Comparison of ENCODE assay signal across 8 mouse cellular contexts in genomic region chr2:26502299-26502862, GRCm38 (mm10). TPM values are rescaled to one million over a fixed set of nuclear protein-coding genes. Genes with fewer than 3 reads are reported as not detected.
DNase-seq lines count a peak whose midpoint lies in the region; ATAC-seq lines count a peak whose summit lies in the region.

No protein-coding gene starts in this region.

- peaks cover 98% of the 10 kb centered on the region for H3K4me1 ChIP-seq in embryonic facial prominence, embryonic 10.5 days

- peak overlapping the region; percentile 90 for H3K27ac ChIP-seq in embryonic facial prominence, embryonic 10.5 days (replicated peaks)

- H3K27me3 ChIP-seq in embryonic facial prominence, embryonic 10.5 days (replicated peaks; ENCODE audit: low read depth, poor library complexity, severe bottlenecking): peaks cover 74% of the 10 kb centered on the region

- no peaks in the 10 kb centered on the region for H3K9me3 ChIP-seq in embryonic facial prominence, embryonic 10.5 days

- peak; percentile 36 to 42 for DNase-seq in spleen, postnatal 36 days (ENCODE audit: low spot score in 2 of 2)
- DNase-seq in spleen, postnatal 14 days (ENCODE audit: low spot score in 2 of 2): no peak
- peak; percentile 75 for DNase-seq in embryonic facial prominence, embryonic 10.5 days (ENCODE audit: low spot score)
- DNase-seq in heart, postnatal 14 days: peak; percentile 74 to 79
- peak; percentile 50 for DNase-seq in layer of hippocampus, adult 9-11 months
- peak; percentile 58 for DNase-seq in thymus, postnatal 0 days (ENCODE audit: low spot score)
- no peak for DNase-seq in cerebellum, adult 18-20 months

- peaks cover 31% of the 10 kb centered on the region for H3K36me3 ChIP-seq in embryonic facial prominence, embryonic 10.5 days (replicated peaks)

- ATAC-seq in megakaryocyte, adult 5-6 weeks (ENCODE audit: poor library complexity, severe bottlenecking): 0 out of 2 replicates have a peak, but pooled peaks have one; percentile 28

- intact Hi-C loops in heart, postnatal 14 days (cut with DNase I): loop anchor here (2.0 to 5.0 kb wide), 3 partner anchors 28 to 50 kb away; no protein-coding TSS in a partner anchor

- H3K4me3 ChIP-seq in embryonic facial prominence, embryonic 10.5 days: peak overlapping the region; percentile 86

- under 1% methylated on average over 33 of the region's 33 CpGs for WGBS in embryonic facial prominence, embryonic 10.5 days

RNA-seq across cellular contexts. Expression of gene Notch1, which starts 14.1 kb away (rescaled TPM):
- 17.1 and 20.3 TPM in 2 replicates for polyA plus RNA-seq in embryonic facial prominence, embryonic 10.5 days (2016; fragmentation: Nextera tagmentation; extraction: Ambion mirVana)
- total RNA-seq in heart, postnatal 14 days (2021): 10 to 100 TPM; 43.8 to 49.4 TPM
- total RNA-seq in megakaryocyte, adult 5-6 weeks (2015): 37.6 and 43.0 TPM in 2 replicates
- 22.3 and 48.3 TPM in 2 replicates for total RNA-seq in megakaryocyte, adult 5-6 weeks (2017)
- 44.3 and 54.9 TPM in 2 replicates for polyA plus RNA-seq in thymus, postnatal 0 days (2015; fragmentation: Nextera tagmentation; extraction: Ambion mirVana)

RNA-seq across cellular contexts. Expression of gene Sec16a, which starts 57.4 kb away (rescaled TPM):
- 30.4 and 32.1 TPM in 2 replicates for polyA plus RNA-seq in embryonic facial prominence, embryonic 10.5 days (2016; fragmentation: Nextera tagmentation; extraction: Ambion mirVana)
- 10 to 100 TPM; 37.4 to 40.5 TPM for total RNA-seq in heart, postnatal 14 days (2021)
- 41.6 and 43.9 TPM in 2 replicates for total RNA-seq in megakaryocyte, adult 5-6 weeks (2015)
- total RNA-seq in megakaryocyte, adult 5-6 weeks (2017): 31.1 and 34.6 TPM in 2 replicates
- 12.4 and 12.9 TPM in 2 replicates for polyA plus RNA-seq in thymus, postnatal 0 days (2015; fragmentation: Nextera tagmentation; extraction: Ambion mirVana)

Comparison
In these comparisons a context has a peak if more than half of its experiments do, and no peak if none do; other contexts are left out.
1. DNase-seq: peak in spleen, postnatal 36 days (2 of 2), embryonic facial prominence, embryonic 10.5 days (single experiment), heart, postnatal 14 days (2 of 2), layer of hippocampus, adult 9-11 months (single experiment) and thymus, postnatal 0 days (single experiment); none in spleen, postnatal 14 days (0 of 2) and cerebellum, adult 18-20 months (0 of 2).